Mouse (Mus musculus): ENCODE results near the gene Nans. TPM values are rescaled to one million over a fixed set of nuclear protein-coding genes. Genes with fewer than 3 reads are reported as not detected.

Gene Nans
- total RNA-seq, 2 experiments from 2014 or later, result 19.4 to 19.7 TPM

Other genes starting within 250 kb of the Nans start
- gene Foxe1, start 145.6 kb upstream of the Nans start, total RNA-seq (2021), result not detected
- 1 to 10 TPM; 4.2 to 4.7 TPM for gene Trmo, start 99.8 kb upstream of the Nans start, total RNA-seq (2021)
- not detected for gene Hemgn, start 75.7 kb upstream of the Nans start, total RNA-seq (2021)
- 10 to 100 TPM; 43.3 to 43.9 TPM for gene Anp32b, start 38.3 kb upstream of the Nans start, total RNA-seq (2021)
- 1 to 10 TPM in 1 of 2 experiments, under 1 TPM in 1; 0.76 to 1.4 TPM for gene Trim14, start 46.9 kb downstream of the Nans start, total RNA-seq (2021)
- gene Coro2a, start 113.0 kb downstream of the Nans start, total RNA-seq (2021), result 10 to 100 TPM; 26.2 to 29.7 TPM
- gene Tbc1d2, start 161.0 kb downstream of the Nans start, total RNA-seq (2021), result 1 to 10 TPM; 2.6 to 3.3 TPM

All from left cerebral cortex, postnatal 25 days (tissue).